Comparison of ENCODE assay signal across 10 mouse cellular contexts in genomic region chr12:32995081-32995834, GRCm38 (mm10). TPM values are rescaled to one million over a fixed set of nuclear protein-coding genes. Genes with fewer than 3 reads are reported as not detected.
DNase-seq lines count a peak whose midpoint lies in the region; ATAC-seq lines count a peak whose summit lies in the region.
"Had no signal": no experiment of that assay in that cellular context is flagged by ENCODE, and none has a peak within 500 bp of the region (broad histone marks: within the 10 kb centered on the region; RNA-seq: fewer than 3 reads in every experiment).

No protein-coding gene starts in this region.

- no peak overlapping the region for H3K4me3 ChIP-seq in heart, embryonic 10.5 days
- H3K4me3 ChIP-seq in heart, embryonic 15.5 days: no peak overlapping the region
- H3K4me3 ChIP-seq in lung, embryonic 16.5 days (ENCODE audit: low read length): no peak overlapping the region
- no peak overlapping the region for H3K4me3 ChIP-seq in midbrain, embryonic 11.5 days (ENCODE audit: low read depth, low read length)
- no peak overlapping the region for H3K4me3 ChIP-seq in midbrain, embryonic 16.5 days (ENCODE audit: low read depth, low read length)

- peak; percentile 56 to 68 for DNase-seq in heart, adult 18-20 months
- DNase-seq in heart, embryonic 10.5 days (ENCODE audit: low spot score): no peak
- peak; percentile 12 for DNase-seq in R1 (ENCODE audit: low read depth, low spot score)
- no peak for DNase-seq in B cell, adult 2 months
- no peak for DNase-seq in midbrain, embryonic 11.5 days (ENCODE audit: low spot score, missing footprints)
- DNase-seq: gastrocnemius, postnatal 10 days had no signal

- H3K27ac ChIP-seq in heart, embryonic 10.5 days: no peak overlapping the region
- H3K27ac ChIP-seq in heart, embryonic 15.5 days: peak overlapping the region; percentile 58
- peak overlapping the region; percentile 92 for H3K27ac ChIP-seq in lung, embryonic 16.5 days (ENCODE audit: low read length)
- no peak overlapping the region for H3K27ac ChIP-seq in midbrain, embryonic 11.5 days (ENCODE audit: low read depth, low read length)
- no peak overlapping the region for H3K27ac ChIP-seq in midbrain, embryonic 16.5 days (ENCODE audit: low read length)

- H3K9ac ChIP-seq in heart, embryonic 15.5 days: no peak overlapping the region
- no peak overlapping the region for H3K9ac ChIP-seq in lung, embryonic 16.5 days (ENCODE audit: low read length)
- no peak overlapping the region for H3K9ac ChIP-seq in midbrain, embryonic 11.5 days (ENCODE audit: low read length)
- no peak overlapping the region for H3K9ac ChIP-seq in midbrain, embryonic 16.5 days (ENCODE audit: low read depth, low read length)

- 64% methylated on average over 4 of the region's 4 CpGs for WGBS in heart, embryonic 10.5 days
- 40% methylated on average over 4 of the region's 4 CpGs for WGBS in heart, embryonic 15.5 days
- WGBS in lung, embryonic 16.5 days: 53% methylated on average over 4 of the region's 4 CpGs
- 74% methylated on average over 4 of the region's 4 CpGs for WGBS in midbrain, embryonic 11.5 days
- WGBS in midbrain, embryonic 16.5 days: 84% methylated on average over 4 of the region's 4 CpGs

- peaks cover 7% of the 10 kb centered on the region for H3K4me1 ChIP-seq in heart, embryonic 10.5 days
- H3K4me1 ChIP-seq in heart, embryonic 15.5 days (replicated peaks): peaks cover 13% of the 10 kb centered on the region
- peaks cover 9% of the 10 kb centered on the region; the same call in 1 of the 2 replicates for H3K4me1 ChIP-seq in lung, embryonic 16.5 days (replicated peaks; ENCODE audit: control insufficient read depth, insufficient read depth, low read length)
- no peaks in the 10 kb centered on the region for H3K4me1 ChIP-seq in midbrain, embryonic 11.5 days (ENCODE audit: control insufficient read depth, insufficient read depth, low read length)
- H3K4me1 ChIP-seq in midbrain, embryonic 16.5 days (ENCODE audit: control insufficient read depth, insufficient read depth, low read length): no peaks in the 10 kb centered on the region

- peak; percentile 27; the same call in 1 of the 2 replicates for ATAC-seq in heart, embryonic 15.5 days (replicated peaks; ENCODE audit: insufficient number of reproducible peaks, insufficient read depth, low FRiP score, low read depth)
- peak; percentile 86 for ATAC-seq in lung, embryonic 16.5 days (ENCODE audit: low read depth)
- no peak for ATAC-seq in midbrain, embryonic 11.5 days (ENCODE audit: low FRiP score)
- no peak for ATAC-seq in midbrain, embryonic 16.5 days

- H3K27me3 ChIP-seq in heart, embryonic 10.5 days (ENCODE audit: insufficient read depth, poor library complexity, severe bottlenecking): no peaks in the 10 kb centered on the region
- H3K27me3 ChIP-seq in heart, embryonic 15.5 days: no peaks in the 10 kb centered on the region
- H3K27me3 ChIP-seq in lung, embryonic 16.5 days (ENCODE audit: control insufficient read depth, insufficient read depth, low read depth, low read length): no peaks in the 10 kb centered on the region
- H3K27me3 ChIP-seq in midbrain, embryonic 11.5 days (ENCODE audit: control insufficient read depth, insufficient read depth, low read length): no peaks in the 10 kb centered on the region
- H3K27me3 ChIP-seq in midbrain, embryonic 16.5 days (ENCODE audit: control insufficient read depth, insufficient read depth, low read depth, low read length): no peaks in the 10 kb centered on the region

- H3K9me3 ChIP-seq in heart, embryonic 10.5 days: no peaks in the 10 kb centered on the region
- no peaks in the 10 kb centered on the region for H3K9me3 ChIP-seq in heart, embryonic 15.5 days (replicated peaks)
- no peaks in the 10 kb centered on the region for H3K9me3 ChIP-seq in lung, embryonic 16.5 days (ENCODE audit: control insufficient read depth, low read length)
- H3K9me3 ChIP-seq in midbrain, embryonic 11.5 days (ENCODE audit: control insufficient read depth, low read length): no peaks in the 10 kb centered on the region
- no peaks in the 10 kb centered on the region for H3K9me3 ChIP-seq in midbrain, embryonic 16.5 days (replicated peaks; ENCODE audit: control insufficient read depth, low read length, poor library complexity, severe bottlenecking)
- H3K9me3 ChIP-seq: G1E had no signal

- no peaks in the 10 kb centered on the region for H3K36me3 ChIP-seq in heart, embryonic 10.5 days
- H3K36me3 ChIP-seq in heart, embryonic 15.5 days: no peaks in the 10 kb centered on the region
- H3K36me3 ChIP-seq in lung, embryonic 16.5 days (ENCODE audit: control insufficient read depth, insufficient read depth, low read length): no peaks in the 10 kb centered on the region
- H3K36me3 ChIP-seq in midbrain, embryonic 11.5 days (ENCODE audit: control insufficient read depth, insufficient read depth, low read length): no peaks in the 10 kb centered on the region
- H3K36me3 ChIP-seq in midbrain, embryonic 16.5 days (ENCODE audit: control insufficient read depth, insufficient read depth, low read length): no peaks in the 10 kb centered on the region
- H3K36me3 ChIP-seq: G1E had no signal

- no peak overlapping the region for H3K4me2 ChIP-seq in heart, embryonic 15.5 days
- no peak overlapping the region for H3K4me2 ChIP-seq in lung, embryonic 16.5 days (ENCODE audit: low read depth, low read length)
- H3K4me2 ChIP-seq in midbrain, embryonic 11.5 days: no peak overlapping the region
- H3K4me2 ChIP-seq in midbrain, embryonic 16.5 days (ENCODE audit: low read length): no peak overlapping the region

RNA-seq across cellular contexts. Expression of gene Sypl, which starts 41.6 kb away (rescaled TPM):
- total RNA-seq in heart, adult 18-20 months (2021): 10 to 100 TPM; 79.8 to 88.6 TPM
- 80.8 and 91.5 TPM in 2 replicates for polyA plus RNA-seq in heart, embryonic 10.5 days (2016; fragmentation: Nextera tagmentation; extraction: Ambion mirVana)
- 98.4 and 102 TPM in 2 replicates for polyA plus RNA-seq in heart, embryonic 15.5 days (2015; fragmentation: Nextera tagmentation; extraction: Ambion mirVana)
- 181 and 182 TPM in 2 replicates for polyA plus RNA-seq in lung, embryonic 16.5 days (2015; fragmentation: Nextera tagmentation; extraction: Ambion mirVana)
- polyA plus RNA-seq in midbrain, embryonic 11.5 days (2014; fragmentation: Nextera tagmentation; extraction: Ambion mirVana): 45.3 and 52.8 TPM in 2 replicates
- polyA plus RNA-seq in midbrain, embryonic 16.5 days (2015; fragmentation: Nextera tagmentation; extraction: Ambion mirVana): 36.1 and 37.5 TPM in 2 replicates

Comparison
In these comparisons a context has a peak if more than half of its experiments do, and no peak if none do; other contexts are left out.
1. DNase-seq: peak in heart, adult 18-20 months (2 of 2) and R1 (single experiment); none in heart, embryonic 10.5 days (single experiment), B cell, adult 2 months (0 of 2) and midbrain, embryonic 11.5 days (single experiment).
2. H3K27ac ChIP-seq: peak in heart, embryonic 15.5 days (single experiment) and lung, embryonic 16.5 days (single experiment); none in heart, embryonic 10.5 days (single experiment), midbrain, embryonic 11.5 days (single experiment) and midbrain, embryonic 16.5 days (single experiment).
3. ATAC-seq: peak in heart, embryonic 15.5 days (single experiment) and lung, embryonic 16.5 days (single experiment); none in midbrain, embryonic 11.5 days (single experiment) and midbrain, embryonic 16.5 days (single experiment).